Mouse (Mus musculus) ES-Bruce4 (cell line): Measurements from ENCODE around the gene Adcy3.

ENCODE experiments used
- CTCF ChIP-seq: IDR thresholded peaks from one replicate; pipeline ENCODE4 v1.8.1; 2011; ENCODE audit warnings: low read depth, low read length
- POLR2A ChIP-seq: IDR thresholded peaks from one replicate; pipeline ENCODE4 v1.8.1; 2011; ENCODE audit warnings: low read length; ENCODE audit not compliant: insufficient read depth

- TF ChIP-seq POLR2A (no peak), CTCF (no peak)
Measured at GRCm38 (mm10) chr12:4162886-4163285, 30.0 kb downstream of the Adcy3 start.
